Mouse (Mus musculus): Measurements from ENCODE around the gene Sh3pxd2b.

DNA sequence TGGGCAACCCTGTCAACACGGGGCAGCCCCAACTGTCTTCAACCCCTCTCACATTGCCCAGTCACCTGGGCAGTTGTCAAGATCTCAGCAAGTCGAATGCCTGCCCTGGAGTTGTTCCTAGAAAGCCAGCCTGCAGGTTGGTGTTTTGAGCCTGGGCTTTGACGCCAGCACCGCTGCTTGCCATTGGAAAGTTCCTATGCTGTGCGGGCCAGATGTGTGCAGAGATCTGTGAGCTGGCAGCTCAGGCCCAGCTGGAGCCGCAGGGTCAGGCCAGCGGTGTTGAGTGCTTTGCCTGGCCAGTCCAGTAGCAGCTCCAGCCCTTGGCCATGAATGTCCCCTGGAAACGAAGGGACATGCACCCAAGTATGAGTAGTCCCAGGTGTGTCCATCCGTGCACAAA lies 14.2 kb downstream of the Sh3pxd2b start:
- TF ChIP-seq CTCF (IDR thresholded peaks at IDR 0.05; ENCODE audit: borderline replicate concordance, extremely low read depth, insufficient read depth, insufficient read length) = no peak
- TF ChIP-seq POLR2A (IDR thresholded peaks at IDR 0.05; ENCODE audit: borderline replicate concordance, extremely low read depth, insufficient read depth, insufficient read length, poor library complexity, severe bottlenecking) = no peak
